Mouse (Mus musculus) cortical plate, adult 2 months (tissue): ENCODE measurements around the gene Ndufa4l2. TPM values are rescaled to one million over a fixed set of nuclear protein-coding genes. Genes with fewer than 3 reads are reported as not detected.

Experiments used
- H3K27ac ChIP-seq: fragments of 200-500 bp; 2 replicates; pipeline ENCODE4 v1.5.1; 2012; ENCODE audit warnings: low read length, control low read depth, inconsistent platforms; ENCODE audit not compliant: insufficient read depth
- H3K4me1 ChIP-seq: fragments of 200-500 bp; 2 replicates; pipeline ENCODE4 v1.6.1; 2011; ENCODE audit warnings: low read length; ENCODE audit not compliant: control insufficient read depth, insufficient read depth
- H3K4me3 ChIP-seq: fragments of 200-500 bp; 2 replicates; pipeline ENCODE4 v1.5.1; 2011; ENCODE audit warnings: mild to moderate bottlenecking, low read length, control low read depth; ENCODE audit not compliant: insufficient read depth
- CTCF ChIP-seq: fragments of 200-500 bp; IDR thresholded peaks from 2 replicates; pipeline ENCODE4 v1.5.1; 2011; ENCODE audit warnings: mild to moderate bottlenecking, control low read depth, low read length; ENCODE audit not compliant: insufficient read depth; ENCODE audit errors: extremely low read depth
- POLR2A ChIP-seq: fragments of 200-500 bp; IDR thresholded peaks from 2 replicates; pipeline ENCODE4 v1.6.1; 2011; ENCODE audit warnings: mild to moderate bottlenecking, low read length, control low read depth; ENCODE audit not compliant: insufficient read depth; ENCODE audit errors: extremely low read depth
- polyA plus RNA-seq: library from polyadenylated mRNA; depleted of rRNA; stranded (reverse); fragments of >200 nt; gene quantifications from 2 replicates; pipeline ENCODE4 v1.2.3, GENCODE M21; 2012

The Ndufa4l2 gene
- polyA plus RNA-seq, 1 experiment: 10.6 TPM

GRCm38 (mm10) chr10:127488856-127489255, 25.9 kb upstream of the Ndufa4l2 start:
- TF ChIP-seq POLR2A (no peak), CTCF (no peak)
- no peak overlapping the region for H3K4me3 ChIP-seq
- H3K27ac ChIP-seq: no peak overlapping the region
- peaks cover 9% of the 10 kb centered on the region for H3K4me1 ChIP-seq

- Histone ChIP-seq H3K4me1 (peaks cover 9% of the 10 kb centered on the region), H3K4me3 (no peak overlapping the region), H3K27ac (no peak overlapping the region)
- no peak for TF ChIP-seq CTCF
- no peak for TF ChIP-seq POLR2A
Observed at GRCm38 (mm10) chr10:127490160-127491127, 24.3 kb upstream of the Ndufa4l2 start.

DNA sequence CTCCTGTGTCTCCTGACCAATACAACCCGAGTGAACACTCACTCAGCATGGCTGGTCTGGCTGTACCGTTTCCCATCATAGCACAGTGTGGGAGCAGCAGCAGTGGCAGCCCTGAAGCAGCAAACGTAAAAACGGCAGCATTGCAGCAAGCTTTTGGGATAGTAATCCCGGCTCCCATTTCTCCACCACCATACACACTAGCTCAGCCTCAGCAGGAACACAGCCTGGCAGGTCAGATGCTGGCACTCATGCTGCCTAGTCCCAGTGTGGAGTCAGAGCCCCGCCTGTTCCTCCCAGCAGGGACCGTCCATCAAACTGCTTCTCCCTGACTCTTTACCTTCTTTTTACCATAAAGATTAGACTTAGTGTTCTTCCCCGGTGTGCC, 23.6 kb upstream of the Ndufa4l2 start:
- TF ChIP-seq POLR2A (no peak), CTCF (no peak)
- Histone ChIP-seq H3K4me3 (no peak overlapping the region), H3K27ac (no peak overlapping the region), H3K4me1 (peaks cover 9% of the 10 kb centered on the region)

- Histone ChIP-seq H3K4me1 (peaks cover 9% of the 10 kb centered on the region), H3K27ac (no peak overlapping the region), H3K4me3 (no peak overlapping the region)
- TF ChIP-seq POLR2A: no peak
- no peak for TF ChIP-seq CTCF
Observed at GRCm38 (mm10) chr10:127492118-127492517, 22.6 kb upstream of the Ndufa4l2 start.

- Histone ChIP-seq H3K27ac (no peak overlapping the region), H3K4me3 (no peak overlapping the region), H3K4me1 (peaks cover 3% of the 10 kb centered on the region; the same call in 1 of the 2 replicates)
- no peak for TF ChIP-seq CTCF
- no peak for TF ChIP-seq POLR2A
Observed at GRCm38 (mm10) chr10:127496156-127496555, 18.6 kb upstream of the Ndufa4l2 start.

- no peak overlapping the region for H3K4me3 ChIP-seq
- no peak for TF ChIP-seq POLR2A
- no peak for TF ChIP-seq CTCF
- peaks cover 1% of the 10 kb centered on the region; the same call in 1 of the 2 replicates for H3K4me1 ChIP-seq
- H3K27ac ChIP-seq: no peak overlapping the region
Observed at GRCm38 (mm10) chr10:127499516-127499915, 15.3 kb upstream of the Ndufa4l2 start.

- H3K27ac ChIP-seq: no peak overlapping the region
- TF ChIP-seq POLR2A: no peak
- no peak for TF ChIP-seq CTCF
- peaks cover 1% of the 10 kb centered on the region; the same call in 1 of the 2 replicates for H3K4me1 ChIP-seq
- H3K4me3 ChIP-seq: no peak overlapping the region
Observed at GRCm38 (mm10) chr10:127500042-127500441, 14.7 kb upstream of the Ndufa4l2 start.

GRCm38 (mm10) chr10:127500894-127501893, 13.6 kb upstream of the Ndufa4l2 start, which contains the start of gene Stac3:
TSS of gene Stac3 (plus strand) at chr10:127501686.
- no peak within 1 kb of the TSS for H3K4me3 ChIP-seq
- H3K27ac ChIP-seq: no peak within 1 kb of the TSS
- no peak for TF ChIP-seq POLR2A
- TF ChIP-seq CTCF: no peak
- peaks cover 1% of the 10 kb centered on the region; the same call in 1 of the 2 replicates for H3K4me1 ChIP-seq

GRCm38 (mm10) chr10:127508239-127508638, 6.5 kb upstream of the Ndufa4l2 start:
- TF ChIP-seq CTCF: peak; percentile 65
- TF ChIP-seq POLR2A: no peak
- Histone ChIP-seq H3K4me3 (no peak overlapping the region), H3K27ac (no peak overlapping the region), H3K4me1 (peaks cover 7% of the 10 kb centered on the region)
